Mouse (Mus musculus) midbrain, embryonic 16.5 days (tissue): Measurements from ENCODE around the gene Coq2. TPM values are rescaled to one million over a fixed set of nuclear protein-coding genes. Genes with fewer than 3 reads are reported as not detected.

ENCODE experiments used
- ATAC-seq: fragments of 200-750 bp; cut with Nextera tagmentation; 2 replicates; pipeline ENCODE4 v1.8.0; 2017; ENCODE audit warnings: moderate TSS enrichment
- H3K27ac ChIP-seq: fragments of 300-500 bp; sonication (generic); 2 replicates; pipeline ENCODE4 v1.5.1; 2014; ENCODE audit warnings: mild to moderate bottlenecking, low read length, mixed read lengths
- H3K27me3 ChIP-seq: fragments of 300-500 bp; sonication (generic); 2 replicates; pipeline ENCODE4 v1.6.1; 2014; ENCODE audit warnings: low read depth, low read length, mixed read lengths; ENCODE audit not compliant: control insufficient read depth, insufficient read depth
- H3K36me3 ChIP-seq: fragments of 300-500 bp; sonication (generic); 2 replicates; pipeline ENCODE4 v1.6.1; 2014; ENCODE audit warnings: mild to moderate bottlenecking, low read length, moderate library complexity, mixed read lengths; ENCODE audit not compliant: control insufficient read depth, insufficient read depth
- H3K4me1 ChIP-seq: fragments of 300-500 bp; sonication (generic); 2 replicates; pipeline ENCODE4 v1.6.1; 2014; ENCODE audit warnings: mild to moderate bottlenecking, low read length, mixed read lengths; ENCODE audit not compliant: control insufficient read depth, insufficient read depth
- H3K4me2 ChIP-seq: fragments of 300-500 bp; sonication (generic); 2 replicates; pipeline ENCODE4 v1.6.1; 2014; ENCODE audit warnings: mild to moderate bottlenecking, low read length, mixed read lengths
- H3K4me3 ChIP-seq: fragments of 300-500 bp; sonication (generic); 2 replicates; pipeline ENCODE4 v1.5.1; 2014; ENCODE audit warnings: low read depth, mild to moderate bottlenecking, low read length, moderate library complexity, mixed read lengths
- H3K9ac ChIP-seq: fragments of 300-500 bp; sonication (generic); 2 replicates; pipeline ENCODE4 v1.6.1; 2014; ENCODE audit warnings: low read depth, low read length, mixed read lengths
- H3K9me3 ChIP-seq: fragments of 300-500 bp; sonication (generic); replicated peaks from 2 replicates; pipeline ENCODE4 v1.6.1; 2014; ENCODE audit warnings: mild to moderate bottlenecking, low read length, mixed read lengths; ENCODE audit not compliant: control insufficient read depth, poor library complexity, severe bottlenecking
- WGBS: fragments of 180-500 bp; shearing (Covaris S2); extraction: QIAGEN DNeasy Blood & Tissue Kit; methylation state at CpG from one replicate; pipeline ENCODE4 v1.1.7; 2014; 5-methylcytosine and 5-hydroxymethylcytosine counted together
- polyA plus RNA-seq: library from polyadenylated mRNA; unstranded; fragments of >200 nt; fragmentation: Nextera tagmentation; extraction: Ambion mirVana; gene quantifications from 2 replicates; pipeline ENCODE4 v1.2.1, GENCODE M21; 2015

The Coq2 gene
- polyA plus RNA-seq, 1 experiment from 2014 or later = 48.2 TPM

DNA sequence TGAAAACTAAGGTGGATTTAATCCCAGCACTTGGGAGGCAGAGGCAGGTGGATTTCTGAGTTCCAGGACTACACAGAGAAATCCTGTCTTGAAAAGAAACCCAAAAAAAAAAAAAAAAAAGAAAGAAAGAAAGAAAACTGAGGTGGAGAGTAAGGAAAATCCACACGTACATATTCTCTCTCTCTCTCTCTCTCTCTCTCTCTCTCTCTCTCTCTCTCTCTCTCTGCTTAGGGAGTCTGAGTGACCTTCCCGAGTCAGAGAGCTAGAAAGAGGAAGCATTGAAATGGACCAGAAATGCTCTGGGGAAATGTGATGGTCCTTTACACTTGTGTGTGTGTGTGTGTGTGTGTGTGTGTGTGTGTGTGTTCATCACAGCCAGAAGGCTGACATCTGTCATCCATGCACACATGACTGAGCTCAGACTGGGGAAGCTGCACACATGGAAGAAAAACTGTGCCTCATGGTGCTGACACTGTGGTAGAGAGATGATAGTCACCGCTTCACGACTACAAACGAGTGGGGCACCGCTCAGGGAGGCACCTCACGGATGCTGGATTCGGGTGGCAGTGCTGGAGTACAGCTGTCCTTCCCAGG is 40.0 kb downstream of the Coq2 start:
- H3K36me3 ChIP-seq = no peaks in the 10 kb centered on the region
- H3K9ac ChIP-seq = no peak overlapping the region
- WGBS = 93% methylated on average over 7 of the region's 8 CpGs
- no peak overlapping the region for H3K4me3 ChIP-seq
- no peaks in the 10 kb centered on the region for H3K27me3 ChIP-seq
- no peaks in the 10 kb centered on the region for H3K4me1 ChIP-seq
- no peak overlapping the region for H3K27ac ChIP-seq
- H3K4me2 ChIP-seq = no peak overlapping the region
- no peak for ATAC-seq
- no peaks in the 10 kb centered on the region for H3K9me3 ChIP-seq

DNA sequence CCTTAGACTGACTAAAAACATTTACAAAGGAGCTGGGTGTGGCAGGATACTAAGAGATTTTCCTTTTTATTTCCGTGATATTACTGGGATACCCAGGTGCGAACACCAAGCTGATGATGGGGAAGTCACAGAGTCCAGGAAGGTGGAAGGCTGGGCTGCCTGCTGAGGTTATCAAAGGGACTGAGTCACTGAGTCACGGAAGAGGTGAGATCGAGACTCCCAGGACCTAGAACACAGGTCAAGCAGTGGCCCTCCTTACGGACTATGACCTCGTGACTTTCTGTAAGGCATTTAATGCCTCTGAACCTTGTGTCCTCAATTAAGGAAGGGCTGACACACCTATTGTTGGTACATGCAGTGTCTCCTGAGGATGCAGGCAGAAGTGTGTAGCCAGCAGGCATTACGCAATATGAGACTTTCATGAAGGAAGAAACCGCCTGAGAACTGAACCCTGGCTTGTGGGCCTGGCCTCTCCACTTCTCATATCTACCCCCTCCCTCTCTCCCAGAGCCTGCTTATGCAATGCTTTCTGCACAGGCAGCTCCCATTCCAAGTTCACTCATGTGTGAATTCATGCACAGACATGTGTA is 42.3 kb downstream of the Coq2 start:
- no peaks in the 10 kb centered on the region for H3K36me3 ChIP-seq
- WGBS = 90% methylated on average over 8 of the region's 8 CpGs

DNA sequence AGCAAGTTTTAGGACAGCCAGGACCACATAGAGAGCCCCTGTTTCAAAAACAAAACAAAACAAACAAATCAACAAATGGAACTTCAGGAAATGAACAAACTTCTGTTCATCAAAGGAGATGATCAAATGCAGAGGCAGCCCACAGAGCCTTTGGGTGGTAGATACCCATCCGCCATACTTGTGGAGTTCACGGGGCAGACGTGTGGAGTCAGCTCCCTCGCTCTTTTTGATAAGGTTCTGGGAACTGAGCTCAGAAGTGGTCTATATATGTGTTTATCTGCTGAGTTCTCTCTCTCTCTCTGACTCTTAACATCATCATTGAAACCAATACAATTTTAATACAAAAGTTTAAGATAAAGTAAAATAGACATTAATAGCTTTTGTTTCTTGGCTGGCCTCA is 46.1 kb downstream of the Coq2 start:
- Histone ChIP-seq H3K27ac (no peak overlapping the region), H3K27me3 (no peaks in the 10 kb centered on the region), H3K9ac (no peak overlapping the region), H3K4me1 (no peaks in the 10 kb centered on the region), H3K4me2 (no peak overlapping the region), H3K36me3 (no peaks in the 10 kb centered on the region), H3K4me3 (no peak overlapping the region), H3K9me3 (no peaks in the 10 kb centered on the region)
- ATAC-seq = no peak
- WGBS = 96% methylated on average over 4 of the region's 4 CpGs

More for the DNA sequence above, 42.3 kb downstream of the Coq2 start:
- Histone ChIP-seq H3K9me3 (no peaks in the 10 kb centered on the region), H3K4me2 (no peak overlapping the region), H3K27ac (no peak overlapping the region), H3K9ac (no peak overlapping the region), H3K4me3 (no peak overlapping the region), H3K4me1 (no peaks in the 10 kb centered on the region), H3K27me3 (no peaks in the 10 kb centered on the region)
- no peak for ATAC-seq

DNA sequence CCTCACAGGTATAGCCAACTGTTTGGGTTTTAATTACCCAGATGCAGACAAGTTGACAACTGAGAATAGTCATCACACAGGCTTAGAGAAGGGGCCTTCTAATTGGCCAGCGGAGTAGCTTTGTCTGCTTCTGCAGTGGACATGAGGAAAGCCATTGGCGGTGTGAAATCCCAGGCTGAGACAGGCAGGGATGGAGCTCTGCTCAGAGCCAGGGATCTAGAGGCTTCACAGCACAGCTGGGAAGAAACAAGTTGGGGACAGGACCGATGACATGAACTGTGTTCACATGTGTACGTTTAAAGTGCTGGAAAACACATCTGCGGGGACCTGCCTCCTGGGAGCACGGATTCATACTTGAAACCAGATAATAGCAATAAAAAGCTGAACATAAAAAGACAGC is 48.4 kb downstream of the Coq2 start:
- Histone ChIP-seq H3K4me3 (no peak overlapping the region), H3K9me3 (no peaks in the 10 kb centered on the region), H3K27ac (no peak overlapping the region), H3K4me2 (no peak overlapping the region), H3K36me3 (no peaks in the 10 kb centered on the region), H3K9ac (no peak overlapping the region), H3K27me3 (no peaks in the 10 kb centered on the region), H3K4me1 (no peaks in the 10 kb centered on the region)
- WGBS = 69% methylated on average over 6 of the region's 6 CpGs
- no peak for ATAC-seq

DNA sequence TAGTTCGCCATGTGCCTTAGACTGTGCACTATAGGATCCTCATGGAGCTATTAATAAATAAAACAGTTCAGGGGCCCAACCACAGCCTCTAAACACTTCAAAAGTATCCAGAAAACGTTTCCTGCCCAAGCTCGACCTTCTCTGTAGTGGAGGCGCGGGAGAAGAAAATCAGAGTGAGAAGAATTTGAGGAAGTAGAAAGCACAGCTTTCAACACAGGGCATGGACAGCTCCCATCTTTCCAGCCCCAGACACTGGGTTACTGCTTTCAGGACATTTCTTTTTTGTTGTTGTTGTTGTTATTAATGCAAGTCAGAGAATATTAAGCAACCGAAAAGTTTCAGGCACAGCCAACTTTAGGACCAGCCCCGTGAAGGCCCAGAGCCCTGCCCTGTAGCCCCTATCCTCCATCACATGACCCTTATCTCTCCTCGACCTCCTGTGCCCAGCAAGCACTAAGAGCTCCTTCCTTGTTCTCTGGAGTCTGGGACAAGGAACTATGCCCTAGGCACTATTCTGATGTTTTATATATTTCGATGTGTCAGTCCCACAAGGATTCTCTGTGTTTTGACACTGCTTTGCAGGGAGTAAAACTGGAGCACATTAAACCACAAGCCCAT is 50.1 kb downstream of the Coq2 start:
- no peaks in the 10 kb centered on the region for H3K4me1 ChIP-seq
- no peak overlapping the region for H3K4me3 ChIP-seq
- no peak overlapping the region for H3K4me2 ChIP-seq
- H3K9me3 ChIP-seq = no peaks in the 10 kb centered on the region
- no peak for ATAC-seq
- 85% methylated on average over 9 of the region's 9 CpGs for WGBS
- no peak overlapping the region for H3K9ac ChIP-seq
- H3K27me3 ChIP-seq = no peaks in the 10 kb centered on the region
- no peak overlapping the region for H3K27ac ChIP-seq
- H3K36me3 ChIP-seq = no peaks in the 10 kb centered on the region

DNA sequence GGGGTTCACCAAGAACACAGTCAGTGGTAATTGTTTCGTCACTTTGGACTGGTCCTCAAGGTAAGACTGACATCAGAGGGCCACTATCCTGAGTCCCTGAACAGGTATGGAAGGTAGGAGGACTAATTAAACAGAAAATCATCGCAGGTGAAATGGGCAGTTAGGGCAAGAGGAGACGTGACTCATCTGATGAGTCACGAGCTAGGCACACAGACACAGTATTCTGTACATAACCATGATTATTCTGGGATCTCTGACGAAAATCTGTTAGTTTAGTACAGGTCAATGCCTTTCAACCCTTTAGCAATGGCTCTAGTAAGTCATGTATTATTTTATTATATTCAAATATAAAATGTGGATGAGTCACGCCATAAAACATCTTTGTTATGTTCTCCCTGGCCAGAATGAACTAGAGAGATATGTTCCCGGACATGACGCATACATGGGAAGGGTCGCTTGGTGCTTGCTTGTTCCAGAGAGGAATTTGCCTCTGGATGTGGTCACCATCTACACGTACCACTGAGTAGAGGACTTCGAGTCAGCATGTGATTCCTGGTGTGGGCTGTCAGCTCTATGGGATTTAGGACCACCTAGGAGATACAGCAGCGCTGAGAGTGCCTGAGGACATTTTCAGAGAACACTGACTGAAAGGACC is 52.3 kb downstream of the Coq2 start:
- Histone ChIP-seq H3K4me3 (no peak overlapping the region), H3K9ac (no peak overlapping the region), H3K9me3 (no peaks in the 10 kb centered on the region), H3K27me3 (no peaks in the 10 kb centered on the region), H3K36me3 (no peaks in the 10 kb centered on the region), H3K4me2 (no peak overlapping the region), H3K4me1 (no peaks in the 10 kb centered on the region), H3K27ac (no peak overlapping the region)
- no peak for ATAC-seq
- 92% methylated on average over 12 of the region's 12 CpGs for WGBS

DNA sequence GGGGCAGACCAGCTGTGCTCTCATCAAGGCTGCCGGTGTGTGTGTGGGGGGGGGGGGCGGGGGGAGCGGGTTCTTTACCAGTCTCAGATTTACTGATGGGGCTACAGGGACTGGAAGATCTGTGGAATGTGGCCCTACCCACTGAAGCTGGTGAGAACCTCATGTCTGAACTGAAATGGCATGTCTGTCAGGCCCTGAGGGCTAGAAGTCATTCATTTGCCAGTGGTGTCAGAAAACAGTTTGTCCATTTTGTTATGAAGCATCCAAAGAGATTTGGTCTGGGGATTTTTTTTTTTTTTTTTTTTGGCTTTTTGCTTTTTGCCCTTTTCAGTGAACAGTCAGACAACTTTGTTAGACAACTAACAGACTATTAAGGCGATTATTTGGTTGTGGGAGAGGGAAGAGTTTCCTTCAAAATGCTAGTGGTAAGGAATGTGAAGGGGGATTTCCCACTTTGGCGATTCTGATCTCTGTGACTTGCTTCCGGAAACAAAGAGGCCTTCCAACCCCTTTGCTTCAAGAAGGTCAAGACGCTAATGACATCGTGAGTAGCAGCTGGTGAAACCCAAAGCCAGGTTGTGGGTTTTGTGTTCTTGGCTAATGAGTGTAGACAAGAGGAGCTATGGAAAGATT is 52.9 kb downstream of the Coq2 start:
- no peaks in the 10 kb centered on the region for H3K36me3 ChIP-seq
- no peak overlapping the region for H3K4me2 ChIP-seq
- H3K4me1 ChIP-seq = no peaks in the 10 kb centered on the region
- H3K27me3 ChIP-seq = no peaks in the 10 kb centered on the region
- no peak overlapping the region for H3K9ac ChIP-seq
- H3K27ac ChIP-seq = no peak overlapping the region
- no peak for ATAC-seq
- 68% methylated on average over 8 of the region's 8 CpGs for WGBS
- H3K9me3 ChIP-seq = no peaks in the 10 kb centered on the region
- no peak overlapping the region for H3K4me3 ChIP-seq

DNA sequence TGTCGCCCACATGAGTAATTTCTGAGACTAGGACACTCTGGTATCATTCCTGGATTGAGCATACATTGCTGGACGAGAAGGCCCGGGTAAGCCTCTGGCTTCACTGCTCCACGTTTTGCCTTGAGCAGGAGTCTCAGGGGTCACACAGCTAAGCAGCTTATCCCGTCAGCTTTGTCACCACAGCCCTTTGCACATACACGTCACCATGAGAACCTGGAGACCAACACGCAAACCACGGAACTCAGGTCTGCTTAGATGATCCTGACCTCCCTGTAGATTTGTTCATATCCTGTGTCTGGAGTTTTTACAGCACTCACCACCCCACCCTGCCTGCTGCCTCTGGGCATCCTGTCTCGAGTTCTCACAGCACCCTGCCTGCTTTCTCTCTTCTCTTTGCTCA is 54.0 kb downstream of the Coq2 start:
- no peak overlapping the region for H3K27ac ChIP-seq
- no peak overlapping the region for H3K9ac ChIP-seq
- H3K9me3 ChIP-seq = no peaks in the 10 kb centered on the region
- H3K4me2 ChIP-seq = no peak overlapping the region
- 46% methylated on average over 9 of the region's 9 CpGs for WGBS
- H3K27me3 ChIP-seq = no peaks in the 10 kb centered on the region
- no peaks in the 10 kb centered on the region for H3K36me3 ChIP-seq
- no peaks in the 10 kb centered on the region for H3K4me1 ChIP-seq
- H3K4me3 ChIP-seq = no peak overlapping the region
- ATAC-seq = no peak
